Mouse (Mus musculus) limb, embryonic 12.5 days (tissue): ENCODE data around the gene Baiap2l1. TPM values are rescaled to one million over a fixed set of nuclear protein-coding genes. Genes with fewer than 3 reads are reported as not detected.

Source experiments
- ATAC-seq: fragments of 200-750 bp; cut with Nextera tagmentation; 2 replicates; pipeline ENCODE4 v1.8.0; 2017; ENCODE audit warnings: low read depth, moderate TSS enrichment; ENCODE audit not compliant: insufficient number of reproducible peaks, insufficient read depth, low FRiP score, low TSS enrichment
- H3K27ac ChIP-seq: fragments of 300-500 bp; sonication (generic); 2 replicates; pipeline ENCODE4 v1.5.1; 2016; ENCODE audit warnings: mild to moderate bottlenecking, moderate library complexity
- H3K27me3 ChIP-seq: fragments of 300-500 bp; sonication (generic); 2 replicates; pipeline ENCODE4 v1.6.1; 2016; ENCODE audit warnings: mild to moderate bottlenecking, moderate library complexity
- H3K36me3 ChIP-seq: fragments of 300-500 bp; sonication (generic); 2 replicates; pipeline ENCODE4 v1.6.1; 2016; ENCODE audit warnings: mild to moderate bottlenecking, moderate library complexity
- H3K4me1 ChIP-seq: fragments of 300-500 bp; sonication (generic); replicated peaks from 2 replicates; pipeline ENCODE4 v1.6.1; 2016
- H3K4me2 ChIP-seq: fragments of 300-500 bp; sonication (generic); 2 replicates; pipeline ENCODE4 v1.6.1; 2016; ENCODE audit warnings: mild to moderate bottlenecking, moderate library complexity
- H3K4me3 ChIP-seq: fragments of 300-500 bp; sonication (generic); replicated peaks from 2 replicates; pipeline ENCODE4 v1.5.1; 2016; ENCODE audit warnings: mild to moderate bottlenecking
- H3K9ac ChIP-seq: fragments of 300-500 bp; sonication (generic); replicated peaks from 2 replicates; pipeline ENCODE4 v1.6.1; 2016; ENCODE audit warnings: mild to moderate bottlenecking, moderate library complexity
- H3K9me3 ChIP-seq: fragments of 300-500 bp; sonication (generic); 2 replicates; pipeline ENCODE4 v1.6.1; 2016; ENCODE audit warnings: mild to moderate bottlenecking, moderate library complexity
- WGBS: fragments of 180-500 bp; shearing (Covaris S2); methylation state at CpG from one replicate; pipeline ENCODE4 v1.1.7; 2016; 5-methylcytosine and 5-hydroxymethylcytosine counted together
- polyA plus RNA-seq: library from polyadenylated mRNA; unstranded; fragments of >200 nt; fragmentation: Nextera tagmentation; extraction: Ambion mirVana; gene quantifications from 2 replicates; pipeline ENCODE4 v1.2.1, GENCODE M21; 2016

Gene Baiap2l1
- polyA plus RNA-seq, 1 experiment from 2014 or later: 6.1 TPM

DNA sequence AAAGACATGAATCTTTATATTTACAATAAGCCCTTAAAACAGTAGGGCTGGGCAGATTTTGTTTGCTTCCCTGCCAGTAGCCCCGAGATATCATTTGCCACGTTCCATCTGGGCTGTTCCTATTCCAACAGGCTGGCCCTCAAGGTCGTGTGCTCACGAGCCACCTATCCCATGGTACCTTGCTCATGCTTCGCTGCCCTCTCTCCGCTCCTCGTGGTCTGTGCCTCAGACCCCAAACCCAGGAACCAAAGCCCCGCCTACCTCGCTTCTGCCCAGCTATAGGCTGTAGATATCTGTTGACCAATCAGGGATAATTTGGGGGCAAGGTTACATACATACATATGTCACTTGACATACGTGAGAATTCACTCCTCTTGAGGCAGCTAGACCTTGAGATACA lies 110.6 kb downstream of the Baiap2l1 start:
- Histone ChIP-seq H3K27ac (no peak overlapping the region), H3K4me2 (no peak overlapping the region), H3K4me3 (no peak overlapping the region), H3K9me3 (no peaks in the 10 kb centered on the region), H3K4me1 (peaks cover 8% of the 10 kb centered on the region), H3K9ac (no peak overlapping the region), H3K27me3 (no peaks in the 10 kb centered on the region), H3K36me3 (no peaks in the 10 kb centered on the region)
- WGBS: 67% methylated on average over 10 of the region's 10 CpGs
- ATAC-seq: no peak

DNA sequence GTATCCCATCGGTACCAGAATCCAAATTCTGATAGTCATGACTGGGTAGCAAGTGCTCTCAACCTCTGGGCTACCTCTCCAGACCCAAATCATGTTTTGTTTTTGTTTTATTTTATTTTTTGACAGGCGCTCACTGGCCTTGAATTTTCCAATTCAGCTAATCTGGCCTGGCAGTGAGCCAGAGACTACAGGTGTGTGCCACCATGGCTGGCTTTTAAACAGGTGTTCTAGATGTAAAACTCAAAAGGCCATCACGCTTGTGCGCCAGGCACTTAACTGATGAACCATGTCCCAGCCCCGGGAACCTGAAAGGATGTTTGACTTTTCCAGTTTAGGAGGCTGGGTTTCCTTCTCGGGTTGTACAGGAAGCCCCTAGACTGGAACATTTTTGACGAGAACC lies 111.2 kb downstream of the Baiap2l1 start:
- Histone ChIP-seq H3K9ac (no peak overlapping the region), H3K27ac (no peak overlapping the region), H3K4me3 (no peak overlapping the region), H3K9me3 (no peaks in the 10 kb centered on the region), H3K4me2 (no peak overlapping the region), H3K27me3 (no peaks in the 10 kb centered on the region), H3K4me1 (peaks cover 8% of the 10 kb centered on the region), H3K36me3 (no peaks in the 10 kb centered on the region)
- whole genome bisulfite sequencing: 83% methylated on average over 7 of the region's 7 CpGs
- ATAC-seq: no peak

DNA sequence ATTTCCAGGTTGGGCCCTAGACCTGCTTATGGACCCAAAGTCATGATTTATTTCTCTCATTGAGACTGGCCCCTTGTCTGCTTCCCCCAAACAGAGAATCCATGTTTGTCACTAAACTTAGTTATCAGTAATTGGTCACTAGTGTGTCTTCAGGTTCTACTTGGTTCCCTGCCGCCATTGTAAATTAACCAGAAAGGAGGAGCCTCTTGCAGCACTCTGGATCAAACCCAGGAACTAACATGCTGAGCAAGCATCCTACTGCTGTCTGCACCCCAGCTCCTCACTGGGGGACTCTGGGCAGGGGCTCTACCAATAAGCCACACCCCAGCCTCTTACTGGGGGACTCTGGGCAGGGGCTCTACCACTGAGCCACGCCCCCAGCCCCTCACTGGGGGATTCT lies 112.3 kb downstream of the Baiap2l1 start:
- H3K27me3 ChIP-seq: no peaks in the 10 kb centered on the region
- peaks cover 8% of the 10 kb centered on the region for H3K4me1 ChIP-seq
- no peak overlapping the region for H3K4me2 ChIP-seq
- H3K4me3 ChIP-seq: no peak overlapping the region
- ATAC-seq: no peak
- no peaks in the 10 kb centered on the region for H3K36me3 ChIP-seq
- H3K9me3 ChIP-seq: no peaks in the 10 kb centered on the region
- H3K27ac ChIP-seq: no peak overlapping the region
- 78% methylated on average over 2 of the region's 2 CpGs for WGBS
- H3K9ac ChIP-seq: no peak overlapping the region

DNA sequence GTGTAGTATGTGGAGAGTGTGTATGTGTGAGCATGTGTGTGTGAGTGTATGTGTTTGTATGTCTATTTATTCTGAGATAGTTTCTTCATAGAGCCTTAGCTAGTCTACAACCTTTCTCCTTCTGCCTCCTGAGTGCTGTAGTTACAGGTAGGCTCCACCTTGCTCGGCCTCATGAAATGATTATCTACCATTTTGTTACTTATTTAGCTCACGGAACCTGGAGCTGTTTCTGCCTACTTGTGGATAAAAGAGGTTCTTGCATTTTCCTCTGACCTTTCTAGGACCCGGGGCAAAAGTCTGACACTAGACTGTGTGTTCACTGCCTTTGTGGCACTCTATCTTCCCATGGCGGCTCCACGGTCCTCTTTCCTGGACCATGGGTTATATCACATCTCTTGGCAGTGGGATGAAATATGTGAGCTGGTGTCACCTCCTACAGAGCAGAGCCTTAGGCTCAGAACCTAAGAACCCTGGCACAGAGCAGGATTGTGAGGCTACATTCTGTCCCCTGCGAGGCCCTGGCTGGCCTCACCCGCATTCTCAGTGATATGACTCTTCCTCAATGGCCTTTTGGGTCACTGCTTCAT lies 113.9 kb downstream of the Baiap2l1 start, which contains the start of gene Bri3:
Gene Bri3, plus strand, starts transcription at position 537 of the 587 bp plus-strand sequence.
- H3K4me1 ChIP-seq: peaks cover 8% of the 10 kb centered on the region
- no peaks in the 10 kb centered on the region for H3K36me3 ChIP-seq
- H3K9me3 ChIP-seq: no peaks in the 10 kb centered on the region
- no peaks in the 10 kb centered on the region for H3K27me3 ChIP-seq
- H3K27ac ChIP-seq: no peak within 1 kb of the TSS
- H3K4me3 ChIP-seq: no peak within 1 kb of the TSS
- no peak for ATAC-seq
- H3K4me2 ChIP-seq: no peak within 1 kb of the TSS
- no peak within 1 kb of the TSS for H3K9ac ChIP-seq
- 85% methylated on average over 7 of the region's 7 CpGs for WGBS

DNA sequence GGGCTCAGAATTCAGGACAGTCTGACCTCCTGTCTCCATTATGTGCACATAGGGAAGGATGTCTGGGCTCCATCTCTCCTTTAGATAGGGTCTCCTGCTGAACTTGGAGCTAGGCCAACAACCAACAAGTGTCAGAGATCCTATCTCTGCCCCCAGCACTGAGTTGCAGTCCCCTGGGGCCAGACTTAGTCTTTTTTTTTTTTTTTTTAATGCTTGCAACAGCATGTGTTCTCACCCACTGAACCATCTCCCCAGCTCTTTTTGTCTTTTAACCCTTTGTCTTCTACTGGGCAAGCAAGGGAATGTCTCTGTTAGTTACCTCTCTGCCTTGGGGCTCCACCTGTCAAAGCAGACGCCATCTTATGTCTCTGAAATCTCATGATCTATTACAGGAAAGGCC lies 118.9 kb downstream of the Baiap2l1 start:
- no peak overlapping the region for H3K9ac ChIP-seq

DNA sequence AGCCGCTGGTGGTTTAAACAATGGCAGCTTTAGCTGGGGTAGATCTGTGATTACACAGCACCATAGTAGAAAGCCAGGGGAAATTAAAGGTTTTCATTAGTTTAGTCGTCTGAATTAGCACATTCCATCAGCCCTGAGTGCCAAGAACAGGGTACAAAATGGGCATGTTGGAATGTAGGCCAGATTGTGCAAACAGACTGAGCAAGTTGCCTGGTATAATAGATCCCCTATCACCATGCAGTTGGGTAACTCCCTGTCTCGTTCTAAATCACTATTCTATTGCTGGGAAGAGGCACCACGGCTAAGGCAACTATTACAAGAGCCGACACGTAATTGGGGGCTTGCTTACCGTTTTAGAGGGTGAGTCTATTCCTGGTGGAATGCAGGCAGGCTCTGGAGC lies 123.2 kb downstream of the Baiap2l1 start:
- H3K27me3 ChIP-seq: no peaks in the 10 kb centered on the region
- 81% methylated on average over 7 of the region's 7 CpGs for WGBS
- no peaks in the 10 kb centered on the region for H3K36me3 ChIP-seq

More for the DNA sequence above, 118.9 kb downstream of the Baiap2l1 start:
- H3K4me1 ChIP-seq: no peaks in the 10 kb centered on the region
- no peaks in the 10 kb centered on the region for H3K9me3 ChIP-seq
- no peak overlapping the region for H3K4me3 ChIP-seq
- H3K4me2 ChIP-seq: no peak overlapping the region
- H3K27ac ChIP-seq: no peak overlapping the region
- no peak for ATAC-seq
- H3K27me3 ChIP-seq: no peaks in the 10 kb centered on the region
- no peaks in the 10 kb centered on the region for H3K36me3 ChIP-seq
- WGBS: 63% methylated on average over 1 of the region's 1 CpGs

DNA sequence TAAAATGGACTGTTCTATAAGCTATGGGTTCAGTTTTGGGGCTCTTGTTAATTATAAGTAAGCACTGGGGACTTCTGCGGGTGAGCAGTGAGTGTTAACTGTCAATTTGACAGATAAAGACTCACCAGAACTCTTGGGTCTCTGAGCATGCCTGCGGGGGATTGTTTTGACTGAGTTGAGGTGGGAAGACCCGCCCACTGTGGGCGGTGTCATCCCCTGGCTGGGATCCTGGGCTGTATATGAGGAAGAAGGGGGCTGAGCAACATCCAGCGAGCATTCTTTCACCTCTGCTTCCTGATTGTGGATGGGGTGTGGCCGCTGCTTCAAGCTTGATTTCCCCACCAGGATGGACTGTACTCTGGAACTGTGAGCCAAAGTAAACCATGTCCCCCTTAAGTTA lies 123.7 kb downstream of the Baiap2l1 start:
- no peaks in the 10 kb centered on the region for H3K36me3 ChIP-seq
- no peak overlapping the region for H3K4me3 ChIP-seq
- H3K9ac ChIP-seq: no peak overlapping the region
- H3K4me1 ChIP-seq: no peaks in the 10 kb centered on the region
- no peak for ATAC-seq
- WGBS: 73% methylated on average over 6 of the region's 6 CpGs
- H3K4me2 ChIP-seq: no peak overlapping the region
- H3K27me3 ChIP-seq: no peaks in the 10 kb centered on the region
- no peaks in the 10 kb centered on the region for H3K9me3 ChIP-seq
- H3K27ac ChIP-seq: no peak overlapping the region

More for the DNA sequence above, 123.2 kb downstream of the Baiap2l1 start:
- Histone ChIP-seq H3K9me3 (no peaks in the 10 kb centered on the region), H3K9ac (no peak overlapping the region), H3K4me1 (no peaks in the 10 kb centered on the region), H3K4me2 (no peak overlapping the region), H3K4me3 (no peak overlapping the region), H3K27ac (no peak overlapping the region)
- no peak for ATAC-seq

DNA sequence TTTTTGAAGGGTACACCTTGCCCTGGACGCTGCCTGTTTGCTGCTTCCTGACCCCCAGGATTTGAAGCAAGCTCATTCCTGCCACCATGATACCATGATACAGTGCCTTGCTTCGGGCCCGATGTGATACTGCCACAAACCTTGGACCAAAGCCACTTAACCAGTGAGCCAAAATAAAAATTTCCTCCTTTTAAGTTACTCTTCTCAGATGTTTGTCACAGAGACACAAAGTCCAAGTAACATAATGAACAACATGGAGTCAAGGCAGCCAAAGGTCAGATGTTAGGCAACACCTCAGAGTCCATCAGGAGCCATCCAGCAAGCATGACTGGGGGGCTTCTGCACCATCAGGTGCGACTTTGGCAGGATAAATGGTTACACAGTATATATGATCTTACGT lies 125.4 kb downstream of the Baiap2l1 start:
- Histone ChIP-seq H3K4me2 (no peak overlapping the region), H3K9me3 (no peaks in the 10 kb centered on the region), H3K4me1 (no peaks in the 10 kb centered on the region), H3K36me3 (no peaks in the 10 kb centered on the region), H3K27me3 (no peaks in the 10 kb centered on the region), H3K27ac (no peak overlapping the region), H3K9ac (no peak overlapping the region), H3K4me3 (no peak overlapping the region)
- no peak for ATAC-seq
- WGBS: 81% methylated on average over 5 of the region's 5 CpGs

DNA sequence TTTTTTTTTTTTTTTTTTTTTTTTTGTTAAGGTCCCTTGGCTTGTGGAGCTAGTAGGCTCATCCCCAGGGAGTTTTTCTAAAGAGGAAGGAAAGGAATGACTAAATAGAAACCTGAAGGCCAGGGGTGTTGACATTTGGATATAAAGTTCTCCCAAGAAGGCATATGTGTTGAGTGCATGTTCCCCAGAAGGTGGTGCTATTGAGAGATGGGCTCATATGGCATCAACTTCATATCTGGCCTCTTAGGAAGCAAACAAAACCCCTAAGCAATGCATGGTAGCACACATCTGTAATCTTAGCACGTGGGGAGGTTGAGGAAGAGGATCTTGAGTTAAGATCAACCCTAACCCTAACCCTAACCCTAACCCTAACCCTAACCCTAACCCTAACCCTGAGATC lies 126.5 kb downstream of the Baiap2l1 start:
- Histone ChIP-seq H3K4me3 (no peak overlapping the region), H3K9me3 (no peaks in the 10 kb centered on the region), H3K9ac (no peak overlapping the region), H3K4me1 (no peaks in the 10 kb centered on the region), H3K36me3 (no peaks in the 10 kb centered on the region), H3K27ac (no peak overlapping the region), H3K4me2 (no peak overlapping the region), H3K27me3 (no peaks in the 10 kb centered on the region)
- 77% methylated on average over 1 of the region's 1 CpGs for WGBS
- ATAC-seq: no peak

DNA sequence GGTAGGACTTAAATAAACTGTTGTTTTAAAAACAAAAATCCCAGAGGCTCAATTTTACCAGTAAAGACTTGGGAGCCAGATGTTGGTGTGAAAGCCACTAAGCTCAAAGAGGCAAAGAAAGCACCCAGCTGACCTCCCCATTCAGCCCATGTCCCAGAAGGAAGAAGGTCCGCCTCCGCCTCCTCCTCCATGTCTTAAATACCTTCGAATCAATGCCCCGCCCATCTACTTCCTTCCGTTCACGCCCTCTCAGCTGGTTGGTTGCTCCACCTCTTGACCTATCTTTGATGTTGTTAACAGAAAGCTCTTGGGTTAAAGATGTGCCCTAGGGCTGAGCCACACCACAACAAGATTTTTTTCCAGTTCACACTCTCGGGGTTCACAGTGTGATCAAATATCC lies 127.7 kb downstream of the Baiap2l1 start:
- H3K36me3 ChIP-seq: no peaks in the 10 kb centered on the region
- H3K27ac ChIP-seq: no peak overlapping the region
- no peak overlapping the region for H3K9ac ChIP-seq
- no peaks in the 10 kb centered on the region for H3K4me1 ChIP-seq
- no peak overlapping the region for H3K4me2 ChIP-seq
- no peak for ATAC-seq
- no peaks in the 10 kb centered on the region for H3K27me3 ChIP-seq
- H3K4me3 ChIP-seq: no peak overlapping the region
- 87% methylated on average over 7 of the region's 7 CpGs for WGBS
- no peaks in the 10 kb centered on the region for H3K9me3 ChIP-seq

DNA sequence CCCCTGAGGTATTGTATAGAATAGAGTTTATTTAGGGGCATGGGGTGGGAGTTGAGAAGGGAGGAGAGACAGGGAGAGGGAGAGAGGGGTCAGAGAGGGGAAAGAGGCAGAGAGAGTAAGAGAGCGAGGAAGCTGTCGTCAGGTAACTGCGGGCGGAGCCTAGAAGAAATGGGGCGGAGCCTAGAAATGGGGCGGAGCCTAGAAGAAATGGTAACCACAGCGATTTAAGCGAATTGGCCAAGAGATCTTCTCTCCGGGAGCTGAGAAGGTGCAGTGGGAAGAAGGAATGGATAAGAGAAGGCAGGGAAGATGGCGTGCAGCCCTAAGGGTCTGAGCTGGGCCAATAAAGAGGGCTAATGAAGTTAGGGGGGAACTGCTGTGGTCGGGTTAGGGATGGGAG lies 131.7 kb downstream of the Baiap2l1 start:
- H3K9ac ChIP-seq: no peak overlapping the region
- no peaks in the 10 kb centered on the region for H3K27me3 ChIP-seq
- WGBS: 28% methylated on average over 11 of the region's 11 CpGs
- H3K4me1 ChIP-seq: peaks cover 23% of the 10 kb centered on the region
- H3K36me3 ChIP-seq: no peaks in the 10 kb centered on the region
- no peak overlapping the region for H3K4me3 ChIP-seq
- no peak overlapping the region for H3K4me2 ChIP-seq
- no peaks in the 10 kb centered on the region for H3K9me3 ChIP-seq
- H3K27ac ChIP-seq: no peak overlapping the region
- no peak for ATAC-seq
